Mouse (Mus musculus): ENCODE data around the gene Tenm4.

Tenm4 gene

DNA sequence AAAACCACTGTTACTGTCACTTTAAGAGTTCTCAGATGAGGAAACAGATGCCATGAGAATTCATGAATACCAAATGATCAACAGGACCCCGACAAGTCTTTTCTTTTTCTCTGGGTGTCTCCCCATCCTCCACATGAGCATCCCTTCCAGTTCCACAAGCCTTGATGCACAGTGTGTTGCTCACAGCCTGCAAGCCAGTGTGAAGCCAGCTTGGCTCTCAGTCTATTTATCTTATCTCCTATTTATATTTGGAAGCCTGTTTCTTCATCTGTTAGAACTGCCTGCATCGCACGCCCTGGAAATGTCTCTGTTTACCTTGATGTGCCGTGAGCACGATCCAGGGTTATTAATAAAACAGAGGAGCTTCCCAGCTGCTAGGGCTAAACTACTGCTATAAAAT is 169.8 kb downstream of the Tenm4 start:
- DNase-seq (ENCODE audit: low spot score in 2 of 2) = no peak

GRCm38 (mm10) chr7:96341479-96341878 is 170.4 kb downstream of the Tenm4 start:
- DNase-seq (ENCODE audit: low spot score in 2 of 2) = no peak

DNA sequence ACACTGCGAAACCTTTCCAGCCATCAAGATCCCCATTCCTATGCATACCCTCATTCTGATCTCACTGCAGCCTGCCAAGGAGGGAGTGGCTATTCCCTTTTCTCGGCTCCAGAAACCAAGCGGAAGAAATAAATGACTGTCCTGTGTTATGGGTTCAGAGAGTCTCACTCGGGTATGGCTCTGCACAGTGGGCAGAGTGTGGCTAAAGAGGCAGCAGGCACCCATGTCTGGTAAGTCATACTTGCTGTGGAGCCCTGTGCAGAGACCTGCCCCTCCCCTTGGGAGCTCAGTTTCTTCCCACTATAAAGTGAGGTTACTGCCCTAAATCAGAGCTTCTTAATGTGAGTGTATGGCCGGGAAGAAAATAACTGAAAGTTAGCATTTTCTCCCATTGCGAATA is 171.9 kb downstream of the Tenm4 start:
- DNase-seq (ENCODE audit: low spot score in 2 of 2) = no peak

GRCm38 (mm10) chr7:96343667-96344066 is 172.6 kb downstream of the Tenm4 start:
- no peak for DNase-seq (ENCODE audit: low spot score in 2 of 2)

GRCm38 (mm10) chr7:96352671-96353070 is 181.6 kb downstream of the Tenm4 start:
- DNase-seq (ENCODE audit: low spot score in 2 of 2) = no peak

- DNase-seq (ENCODE audit: low spot score in 2 of 2) = no peak
Observed at GRCm38 (mm10) chr7:96356285-96356811, 185.3 kb downstream of the Tenm4 start.

DNA sequence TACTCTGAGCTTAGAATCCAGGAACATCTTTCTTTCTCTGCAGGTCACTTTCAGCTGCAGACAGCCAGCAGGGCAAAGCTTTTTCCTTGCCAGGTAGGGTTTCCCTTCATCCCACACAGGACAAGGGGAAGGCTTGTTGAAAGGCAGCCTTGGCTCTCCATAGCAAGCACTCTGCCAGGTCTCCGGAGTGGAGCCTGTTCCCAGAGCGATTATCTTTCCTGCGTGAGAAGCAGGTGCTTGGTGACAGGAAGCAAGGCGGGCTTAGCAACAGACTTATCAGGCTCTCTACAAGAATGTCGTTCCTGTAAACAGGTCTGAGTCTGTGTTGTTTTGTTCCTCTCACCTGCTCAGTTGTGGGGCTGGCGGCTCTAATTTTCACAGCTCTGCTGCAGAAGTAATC is 186.5 kb downstream of the Tenm4 start:
- DNase-seq (ENCODE audit: low spot score in 2 of 2) = no peak

DNA sequence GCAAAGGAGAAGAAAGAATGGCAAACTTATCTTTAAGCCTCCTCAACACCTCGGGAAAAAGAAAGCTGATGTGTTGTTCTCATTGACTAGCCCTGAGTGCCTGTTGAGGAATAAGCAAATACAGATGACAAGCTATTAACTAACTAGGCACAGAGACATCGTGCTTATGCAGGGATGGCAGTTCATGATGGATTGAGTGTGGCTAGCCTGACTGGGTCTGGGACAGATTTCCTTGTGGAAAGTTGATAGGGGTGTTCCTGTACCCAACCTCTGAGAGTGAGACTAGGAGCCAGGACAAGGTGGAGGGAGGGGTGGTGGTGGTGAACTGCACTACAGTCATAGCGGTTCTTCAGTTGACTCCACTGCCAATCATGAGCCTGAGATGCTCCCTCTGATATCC is 192.3 kb downstream of the Tenm4 start:
- DNase-seq (ENCODE audit: low spot score in 2 of 2) = no peak

DNA sequence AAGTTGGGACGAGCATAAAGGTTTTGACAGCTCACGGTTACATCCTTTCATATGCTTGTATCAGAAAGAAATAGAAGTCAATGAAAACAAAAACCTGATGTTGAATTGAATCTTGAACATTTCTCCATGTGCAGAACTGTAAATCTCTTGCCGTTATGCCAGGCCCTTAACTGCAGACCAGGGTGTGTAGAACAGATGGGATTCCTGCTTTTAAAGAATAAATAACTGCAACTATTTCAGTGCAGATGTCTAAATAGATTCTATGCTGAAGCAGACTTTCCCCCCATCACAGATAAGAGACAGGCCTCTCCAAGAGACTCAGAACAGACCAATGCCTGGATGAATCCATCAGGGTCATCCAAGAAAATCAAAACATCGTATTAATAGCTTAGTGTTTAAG is 198.9 kb downstream of the Tenm4 start:
- no peak for DNase-seq (ENCODE audit: low spot score in 2 of 2)

- peak; percentile 1 to 4 for DNase-seq (ENCODE audit: low spot score in 2 of 2)
Observed at GRCm38 (mm10) chr7:96374004-96374663, 203.1 kb downstream of the Tenm4 start.

DNA sequence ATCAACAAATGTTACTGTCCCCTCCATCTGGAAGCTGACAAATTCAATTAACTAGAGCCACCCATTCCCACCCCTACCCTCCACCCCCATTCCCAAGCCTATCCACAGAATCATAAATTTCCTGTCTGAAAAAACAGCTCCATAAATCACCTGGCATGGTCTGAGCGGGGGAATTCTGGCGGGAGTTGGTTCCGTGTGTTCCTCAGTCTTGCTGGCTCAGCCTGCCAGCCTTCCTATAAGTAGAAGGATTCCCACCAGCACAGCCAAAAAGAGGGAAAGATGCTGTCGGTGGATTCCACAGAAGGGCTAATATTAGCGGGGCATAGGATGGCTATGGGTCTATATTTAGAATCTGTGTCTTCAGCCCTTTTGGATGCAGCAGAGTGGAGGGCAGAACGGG is 204.5 kb downstream of the Tenm4 start:
- no peak for DNase-seq (ENCODE audit: low spot score in 2 of 2)

- no peak for DNase-seq (ENCODE audit: low spot score in 2 of 2)
Observed at GRCm38 (mm10) chr7:96383686-96384528, 212.9 kb downstream of the Tenm4 start.

GRCm38 (mm10) chr7:96384726-96385500 is 213.9 kb downstream of the Tenm4 start:
- no peak for DNase-seq (ENCODE audit: low spot score in 2 of 2)

- no peak for DNase-seq (ENCODE audit: low spot score in 2 of 2)
Observed at GRCm38 (mm10) chr7:96385850-96386249, 214.8 kb downstream of the Tenm4 start.

DNA sequence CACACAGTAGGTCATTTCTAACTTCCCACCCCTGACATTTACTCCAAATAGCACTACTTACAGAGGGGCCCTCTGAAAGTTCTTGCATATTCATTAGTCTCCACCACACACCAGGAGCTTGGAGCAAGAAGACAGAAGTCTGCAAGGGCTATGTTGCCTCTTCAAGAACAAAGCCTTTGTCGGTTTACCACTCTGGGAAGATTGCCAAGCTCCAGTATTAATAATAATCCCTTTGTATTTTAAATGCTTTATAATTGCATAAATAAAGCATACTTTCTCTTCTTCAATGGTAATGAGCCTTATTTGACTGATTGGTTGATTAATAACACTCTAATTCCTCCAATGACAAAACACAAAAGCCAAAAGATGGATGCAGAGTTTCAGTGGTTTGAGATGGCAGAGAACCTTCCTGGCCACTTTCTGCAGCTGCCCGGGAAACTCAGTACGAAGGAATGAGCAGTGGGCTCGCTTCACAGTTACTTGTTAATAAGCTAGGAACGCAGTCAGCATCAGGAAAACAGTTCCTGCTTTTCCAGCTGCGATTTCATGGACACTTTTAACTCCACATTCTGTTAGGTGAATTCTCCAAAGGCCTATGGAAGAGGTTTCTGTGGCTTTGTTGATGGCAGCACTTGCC is 219.1 kb downstream of the Tenm4 start:
- no peak for DNase-seq (ENCODE audit: low spot score in 2 of 2)

GRCm38 (mm10) chr7:96390894-96391293 is 219.8 kb downstream of the Tenm4 start:
- DNase-seq (ENCODE audit: low spot score in 2 of 2) = no peak

DNA sequence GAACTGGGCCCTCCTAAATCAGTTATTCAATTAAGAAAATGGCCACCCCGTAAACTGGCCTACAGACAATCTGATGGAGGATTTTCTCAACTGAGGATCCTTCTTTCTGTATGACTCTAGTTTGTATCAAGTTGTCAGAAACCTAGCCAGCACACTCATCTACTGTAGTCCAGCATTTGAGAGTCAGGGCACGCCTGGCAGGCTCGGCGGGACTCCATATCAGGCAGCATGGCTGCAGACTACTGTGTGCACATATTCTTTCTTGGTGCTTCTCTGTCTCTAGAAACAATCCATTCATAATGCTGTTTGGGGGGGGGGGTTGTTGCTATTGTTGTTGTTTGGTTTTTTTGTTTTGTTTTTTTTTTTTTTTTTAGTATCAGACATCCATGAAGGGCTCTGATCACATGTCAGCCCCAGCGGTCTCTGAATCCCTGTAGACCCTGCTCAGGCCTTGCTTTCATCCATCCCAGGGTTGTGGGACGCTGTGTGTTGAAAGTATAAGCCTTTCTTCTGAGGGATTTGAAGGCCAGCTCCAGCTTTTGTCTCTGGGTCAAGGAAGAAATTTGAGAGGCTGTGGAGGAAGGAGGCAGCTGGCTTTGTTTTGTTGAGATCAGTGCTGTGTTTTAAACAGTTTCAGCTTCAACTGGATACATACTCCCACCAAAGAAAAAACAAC is 220.9 kb downstream of the Tenm4 start:
- no peak for DNase-seq (ENCODE audit: low spot score in 2 of 2)

DNA sequence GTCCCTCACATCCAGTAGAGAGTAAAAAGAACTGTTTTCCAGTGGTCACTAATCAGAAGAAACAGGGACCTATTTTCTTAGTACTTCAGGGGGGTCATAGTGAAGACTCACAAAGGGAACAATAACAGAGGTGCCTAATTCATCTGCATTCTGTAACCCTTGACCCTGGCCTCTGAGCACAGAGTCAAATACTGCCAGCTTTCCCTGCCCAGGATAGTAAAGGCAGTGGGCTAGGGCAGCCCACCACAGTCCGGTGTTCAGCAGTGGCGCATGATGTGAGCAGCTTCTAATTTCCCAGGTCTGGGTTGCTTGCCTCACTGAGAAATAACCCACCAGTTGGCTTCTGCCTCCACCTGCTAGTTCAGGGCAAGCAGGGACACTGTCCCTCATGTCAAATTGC is 221.6 kb downstream of the Tenm4 start:
- no peak for DNase-seq (ENCODE audit: low spot score in 2 of 2)

DNA sequence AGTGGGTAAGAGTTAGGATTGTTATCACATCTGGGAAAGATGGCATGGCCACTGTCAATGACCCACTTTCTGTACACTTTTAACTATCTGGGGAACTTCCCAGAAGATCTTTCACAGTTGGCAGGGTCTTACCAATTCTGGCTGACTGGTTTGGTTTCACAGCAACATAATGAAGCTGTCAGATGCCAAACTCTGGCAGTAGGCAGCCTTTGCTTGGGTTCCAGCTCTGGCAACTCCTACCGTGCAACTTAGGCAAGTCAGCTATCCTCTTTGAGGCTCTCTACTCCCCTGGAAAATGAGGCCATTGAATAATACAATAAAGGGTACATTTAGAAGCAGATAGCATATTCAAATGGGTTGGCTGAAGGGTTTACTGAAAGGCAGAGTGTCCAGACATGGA is 226.9 kb downstream of the Tenm4 start:
- no peak for DNase-seq (ENCODE audit: low spot score in 2 of 2)

DNA sequence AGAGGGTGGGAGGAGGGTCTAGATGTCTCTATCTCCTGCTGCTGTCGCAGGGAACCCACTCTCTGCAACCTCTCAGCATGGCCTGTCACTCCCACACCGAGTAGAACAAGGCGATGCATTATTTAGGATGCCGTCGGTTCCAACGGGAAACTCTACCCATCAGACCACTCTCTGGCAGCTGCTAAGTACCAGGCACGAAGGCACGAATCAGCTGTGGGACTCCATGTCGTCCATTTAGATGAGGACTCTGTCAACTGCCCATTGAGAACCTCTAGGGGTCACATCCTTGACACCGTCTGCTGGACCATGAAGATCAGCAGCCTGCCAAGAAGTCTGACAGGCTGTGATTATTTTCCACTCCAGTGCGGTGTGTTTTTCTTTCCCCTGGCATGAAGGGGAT is 229.4 kb downstream of the Tenm4 start:
- no peak for DNase-seq (ENCODE audit: low spot score in 2 of 2)

GRCm38 (mm10) chr7:96406630-96407214 is 235.7 kb downstream of the Tenm4 start:
- DNase-seq (ENCODE audit: low spot score in 2 of 2) = peak; percentile 56 to 65
